Mouse (Mus musculus) A20 (cell line): Measurements from ENCODE around the gene Gna14.

Experiments
- DNase-seq: peaks from one replicate; pipeline ENCODE4 v3.0.0-alpha.2; 2011; ENCODE audit warnings: low read depth, low spot score

Gna14 gene

DNA sequence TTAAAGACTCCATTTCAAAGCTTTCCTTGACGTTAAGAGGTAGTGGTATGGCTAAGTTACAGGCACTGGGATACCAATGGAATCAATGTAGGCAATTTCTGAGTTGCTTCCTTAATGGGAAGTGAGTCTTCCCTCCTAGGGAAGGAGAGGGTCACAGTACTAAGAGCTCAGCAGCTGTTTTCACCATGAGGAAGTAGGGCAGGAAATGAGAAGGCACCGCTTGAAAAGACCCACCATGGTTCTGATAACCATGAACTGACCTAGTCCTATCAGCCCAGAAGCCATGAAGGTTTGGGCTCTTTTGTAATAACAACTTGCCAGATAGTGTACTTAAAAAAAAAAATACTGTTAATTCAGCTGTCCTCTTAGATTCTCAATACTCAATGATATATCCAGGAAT lies 20.6 kb downstream of the Gna14 start:
- DNase-seq = no peak

DNA sequence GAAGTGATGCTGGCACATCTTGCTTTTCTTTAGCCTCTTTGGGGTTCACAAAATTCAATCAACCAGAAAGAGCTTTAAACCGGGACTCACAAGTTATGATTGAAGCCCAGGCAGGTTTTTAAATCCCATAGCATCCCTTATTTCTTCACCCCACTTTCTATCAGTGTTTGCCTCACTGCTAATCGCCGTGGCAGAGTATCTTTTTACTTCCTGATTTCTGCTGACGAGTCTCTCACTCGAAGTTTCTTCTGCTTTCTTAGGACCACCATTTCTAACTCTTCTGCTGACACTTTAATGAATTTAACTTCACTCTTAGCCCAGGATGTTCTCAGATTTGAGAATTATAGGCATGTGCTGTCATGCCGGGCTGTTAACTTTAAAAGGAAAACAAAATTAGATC lies 21.6 kb downstream of the Gna14 start:
- peak; percentile 18 for DNase-seq

DNA sequence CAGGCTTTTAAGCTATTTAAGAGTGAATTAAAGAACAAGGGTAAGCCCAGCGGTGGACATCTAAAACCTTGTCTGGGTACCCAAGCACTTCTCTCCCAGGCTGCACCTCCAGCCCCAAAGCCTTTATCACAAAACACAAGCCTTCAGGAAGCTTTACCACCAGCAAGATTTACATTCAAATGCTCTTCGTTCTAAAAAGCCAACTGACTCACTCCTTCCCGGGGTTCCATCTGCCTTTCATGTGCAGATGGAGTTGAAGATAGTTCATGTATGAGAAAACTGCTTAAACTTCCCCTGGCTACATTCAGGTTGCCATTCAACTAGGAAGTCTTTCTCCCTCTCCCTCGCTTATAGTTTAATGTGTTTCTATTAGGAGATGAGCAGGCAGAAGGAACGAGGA lies 23.8 kb downstream of the Gna14 start:
- no peak for DNase-seq

DNA sequence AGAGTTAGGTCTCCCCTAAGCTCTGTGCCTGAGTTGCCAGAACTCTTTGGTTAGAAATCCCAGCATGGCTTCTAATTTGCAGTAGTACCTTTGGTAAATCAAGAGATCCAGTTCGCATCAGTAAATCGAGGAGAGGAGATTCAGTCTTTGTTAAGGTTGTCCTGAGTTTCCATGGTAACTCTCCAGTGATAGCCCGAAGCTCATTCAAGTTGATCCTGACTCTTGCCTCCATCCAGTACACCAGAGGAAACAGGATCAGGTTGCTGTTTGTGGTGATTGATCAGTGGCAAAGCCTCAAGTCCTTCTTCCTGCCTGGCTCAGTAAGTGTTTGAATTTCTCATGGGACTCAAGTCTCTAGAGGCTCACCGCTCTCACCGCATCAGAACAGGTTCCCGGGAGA lies 24.7 kb downstream of the Gna14 start:
- DNase-seq = no peak

DNA sequence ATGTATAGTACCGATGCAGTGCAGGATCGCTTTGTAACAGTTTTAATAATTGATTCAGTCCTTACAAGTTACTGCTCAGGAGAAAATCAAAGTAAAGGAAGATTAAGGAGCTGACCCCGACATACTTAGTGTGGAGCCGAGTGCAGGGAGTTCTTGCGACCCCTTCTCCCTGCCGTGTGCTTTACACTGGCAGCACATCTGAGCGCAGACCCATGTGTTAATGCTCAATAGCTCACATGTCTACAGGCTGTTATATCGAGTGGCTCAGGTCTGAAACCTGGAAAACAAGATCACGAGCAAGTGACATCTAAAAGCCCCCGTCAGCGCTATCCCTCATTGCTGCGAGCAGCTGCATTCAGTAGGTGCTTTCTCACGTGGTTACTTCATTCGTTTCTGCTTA lies 25.3 kb downstream of the Gna14 start:
- no peak for DNase-seq

DNA sequence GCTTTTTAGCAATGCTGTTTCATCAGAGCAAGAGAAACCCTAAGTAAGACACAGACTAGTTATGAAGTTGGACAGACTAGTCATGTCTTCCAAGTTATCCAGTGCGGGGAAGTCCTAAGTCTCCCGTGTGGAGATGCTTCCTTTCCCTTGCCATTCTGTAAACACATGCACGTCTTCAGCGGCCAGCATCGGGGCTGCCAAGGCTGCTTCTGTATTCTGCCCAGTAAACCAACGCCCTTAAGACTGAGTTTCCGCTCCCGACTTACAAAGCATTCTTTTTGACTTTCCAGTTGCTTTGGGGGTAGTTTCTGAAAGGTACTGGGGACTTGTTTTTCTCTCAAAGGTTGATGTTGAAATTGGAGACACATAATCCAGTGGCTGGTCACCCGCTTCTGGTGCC lies 26.9 kb downstream of the Gna14 start:
- DNase-seq = no peak

DNA sequence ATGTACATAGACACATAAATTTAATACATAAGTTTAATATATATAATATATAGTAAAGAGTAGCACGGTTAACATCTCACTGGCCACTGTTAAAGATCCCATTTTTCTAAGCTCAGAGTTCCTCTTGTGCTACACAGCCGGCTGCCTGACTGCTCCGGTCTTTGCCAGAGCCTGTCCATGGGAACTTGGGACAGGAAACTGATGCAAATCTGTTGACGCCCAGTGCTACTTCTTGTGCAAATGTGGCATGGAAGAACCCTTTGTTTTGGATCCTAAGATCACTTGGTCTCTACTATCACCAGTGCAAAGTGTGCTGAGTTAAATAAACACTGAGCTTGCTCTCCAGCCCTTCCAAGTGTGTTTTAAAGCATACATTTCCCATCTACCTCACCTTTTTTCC lies 29.2 kb downstream of the Gna14 start:
- DNase-seq = no peak

DNA sequence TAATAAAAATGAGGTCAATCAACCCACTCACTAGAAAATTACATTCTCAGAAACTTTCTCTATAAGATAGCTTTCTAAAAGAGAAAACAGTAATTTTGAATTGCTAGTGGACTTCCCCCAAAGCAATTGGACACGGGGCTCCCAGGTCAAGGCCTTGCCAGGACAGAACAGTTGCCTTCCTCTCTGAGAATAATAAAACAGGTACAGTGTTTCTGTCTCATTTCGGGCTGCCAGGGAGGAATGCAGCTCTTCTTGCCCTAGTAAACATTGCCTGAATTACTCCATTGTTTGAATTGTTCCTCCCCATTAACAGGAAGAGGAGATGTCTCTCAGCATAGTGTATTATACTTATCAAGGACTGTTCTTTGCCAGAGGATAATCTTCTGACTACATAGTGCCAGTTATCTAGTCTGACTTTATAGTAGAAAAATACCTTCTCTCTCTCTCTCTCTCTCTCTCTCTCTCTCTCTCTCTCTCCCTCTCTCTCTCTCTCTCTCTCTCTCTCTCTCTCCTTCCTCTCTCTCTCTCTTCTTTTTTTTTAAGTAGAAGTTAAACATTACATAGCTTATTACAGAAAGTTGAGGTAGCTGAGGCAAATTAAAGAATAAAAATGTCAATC lies 33.3 kb downstream of the Gna14 start:
- no peak for DNase-seq

DNA sequence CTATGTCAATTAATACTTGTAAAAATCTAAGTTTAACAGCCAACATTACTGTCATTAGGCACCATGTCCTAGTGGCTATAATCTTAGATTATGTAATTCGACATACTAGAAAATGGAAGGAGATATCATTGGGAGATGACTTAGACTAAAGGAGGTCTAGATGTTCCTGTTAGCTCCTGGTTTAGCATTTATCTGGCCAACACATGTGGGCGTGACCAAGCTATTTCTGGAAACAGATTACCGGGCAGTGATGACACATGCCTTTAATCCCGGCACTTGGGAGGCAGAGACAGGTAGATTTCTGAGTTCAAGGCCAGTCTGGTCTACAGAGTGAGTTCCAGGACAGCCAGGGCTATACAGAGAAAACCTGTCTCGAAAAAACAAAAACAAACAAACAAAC lies 37.1 kb downstream of the Gna14 start:
- DNase-seq = no peak

DNA sequence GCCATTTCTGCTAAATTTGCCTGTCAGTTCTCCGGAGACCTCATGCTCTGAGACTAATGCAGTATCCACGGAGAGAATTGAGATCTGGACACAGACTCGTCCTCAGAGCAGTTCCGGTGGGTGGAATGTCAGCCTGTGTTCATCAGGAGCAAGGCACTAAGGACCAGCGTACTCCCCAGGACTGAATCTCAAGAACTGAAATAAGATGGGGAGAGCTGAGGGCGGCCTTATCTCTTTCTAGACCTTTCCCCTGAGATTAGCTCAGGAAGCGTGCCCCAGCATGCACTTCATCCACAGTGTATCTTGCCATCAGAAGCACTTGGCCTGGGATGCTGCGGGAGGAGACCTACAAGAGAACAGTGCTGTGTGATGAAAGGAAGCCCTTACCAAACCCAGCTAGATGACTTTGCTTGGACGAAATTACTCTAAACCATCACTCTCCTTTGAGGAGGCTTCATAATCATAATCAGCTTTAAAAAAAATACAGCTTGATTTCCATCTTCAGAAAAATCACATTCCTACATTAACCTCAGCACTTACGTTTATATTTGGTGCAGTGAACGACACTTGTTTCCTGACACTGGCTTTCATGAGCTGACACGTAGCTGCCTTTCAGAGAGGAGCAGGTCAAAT lies 41.9 kb downstream of the Gna14 start:
- DNase-seq = no peak

DNA sequence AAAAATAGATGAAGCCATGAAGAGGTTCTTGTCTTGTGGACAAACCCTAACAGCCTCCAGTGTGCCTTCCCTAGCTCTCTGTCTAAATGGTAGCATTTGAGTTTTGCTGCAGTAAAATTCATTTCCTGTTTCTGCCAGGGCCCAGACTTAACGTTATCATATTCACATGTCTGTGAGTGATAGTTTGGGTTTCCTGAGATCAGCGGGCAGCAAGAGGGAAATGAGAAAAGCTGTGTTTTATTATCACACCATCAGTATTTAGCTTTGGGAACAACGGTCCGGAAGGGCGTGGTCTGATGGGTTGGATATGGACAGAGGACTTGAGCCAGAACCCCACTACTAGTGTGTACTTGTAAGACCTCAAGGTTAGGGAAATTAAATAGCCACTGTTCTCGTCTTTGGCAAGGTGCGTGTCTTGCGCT lies 42.6 kb downstream of the Gna14 start:
- no peak for DNase-seq

DNA sequence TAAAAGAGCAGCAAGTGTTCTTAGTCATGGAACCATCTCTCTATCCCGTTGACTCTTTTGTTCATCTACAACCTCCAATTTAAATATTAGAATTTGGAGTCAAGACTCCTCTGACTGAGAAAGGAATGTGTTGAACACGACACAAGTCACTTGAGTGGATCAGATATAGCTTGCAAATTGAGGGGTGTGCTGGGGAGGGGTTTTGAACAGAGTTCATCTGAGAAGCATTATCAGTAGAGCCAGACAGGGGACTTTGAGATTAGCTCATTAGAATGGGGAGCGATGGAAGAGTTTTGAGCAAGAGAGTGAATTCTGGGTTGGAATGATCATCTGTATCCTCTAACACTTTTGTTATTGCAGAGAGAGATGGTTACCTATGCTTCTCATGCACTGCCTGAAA lies 46.5 kb downstream of the Gna14 start:
- no peak for DNase-seq

DNA sequence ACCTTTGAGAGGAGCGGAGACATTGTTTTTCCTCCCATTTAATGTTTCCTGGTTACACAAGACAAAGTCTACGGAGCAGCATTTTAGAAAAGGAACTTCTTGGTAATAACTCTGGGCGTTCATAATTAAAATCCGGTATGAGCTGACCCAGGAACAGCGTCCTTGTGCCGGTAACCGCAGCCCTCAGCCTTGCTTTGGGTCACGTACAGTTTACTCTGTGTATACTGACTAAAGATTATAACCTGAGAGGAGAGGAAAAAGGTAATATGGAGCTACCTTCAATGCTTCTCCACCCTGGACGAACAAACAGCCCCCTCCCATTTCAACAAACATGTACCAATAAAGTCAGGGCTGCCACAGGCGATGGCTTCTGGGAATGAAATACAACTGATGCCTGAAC lies 48.7 kb downstream of the Gna14 start:
- no peak for DNase-seq

DNA sequence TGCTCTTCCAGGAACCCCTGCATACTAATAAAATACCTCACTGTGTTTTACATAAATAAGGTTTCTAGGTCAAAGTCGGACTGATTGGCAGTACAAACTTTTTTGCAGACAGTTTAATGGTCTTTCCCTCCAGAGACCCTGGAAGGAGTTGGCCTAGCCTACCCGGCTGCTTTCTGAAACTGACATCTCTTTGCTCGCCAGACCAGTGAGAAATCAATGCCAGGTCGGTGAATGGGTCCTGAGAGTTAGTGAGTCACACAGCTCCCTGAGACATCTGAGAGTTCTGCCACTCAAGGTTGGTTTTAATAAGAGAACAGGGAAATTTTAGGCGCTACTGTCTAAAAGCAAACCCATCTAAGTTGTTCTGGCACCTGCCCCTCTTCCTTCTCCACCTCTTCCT lies 49.1 kb downstream of the Gna14 start:
- no peak for DNase-seq

DNA sequence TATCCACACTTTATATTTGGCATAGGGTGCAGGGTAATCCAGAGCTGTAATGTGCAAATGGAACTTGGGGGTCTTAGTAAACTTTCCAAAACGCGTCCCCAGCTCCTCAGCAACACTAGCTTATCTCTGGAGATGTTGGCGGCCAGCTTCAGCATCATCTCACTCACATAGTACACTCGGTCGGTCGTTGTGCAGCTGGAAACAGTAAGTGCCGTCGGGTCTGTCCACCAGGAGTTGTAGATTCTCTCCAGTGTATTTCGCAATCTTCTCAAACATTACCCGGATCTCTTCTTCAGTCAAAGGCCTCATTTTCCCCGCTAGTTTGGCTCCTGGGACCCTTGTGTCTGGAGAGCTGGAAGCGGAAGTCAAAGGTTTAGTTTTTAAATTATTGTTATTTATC lies 55.2 kb downstream of the Gna14 start:
- no peak for DNase-seq

DNA sequence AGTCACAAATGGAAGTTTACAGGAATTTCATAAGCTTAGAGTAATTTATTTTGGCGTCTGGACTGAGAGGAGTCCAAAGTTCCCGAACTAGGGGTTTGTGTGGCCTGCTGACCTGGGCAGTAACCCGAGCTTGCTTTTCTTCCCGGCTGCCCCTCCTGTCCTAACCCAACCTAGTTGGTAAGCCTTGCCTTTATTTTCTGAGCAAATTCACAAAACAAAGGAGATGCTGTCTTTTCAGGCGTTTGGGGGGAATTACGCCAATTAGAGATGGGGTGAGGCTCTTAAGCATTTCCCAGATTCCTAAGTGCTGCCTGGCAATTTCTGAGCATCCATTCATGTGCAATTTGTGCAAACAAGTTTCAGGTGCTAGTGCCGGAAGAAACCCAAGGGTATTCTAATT lies 55.9 kb downstream of the Gna14 start:
- DNase-seq = no peak

DNA sequence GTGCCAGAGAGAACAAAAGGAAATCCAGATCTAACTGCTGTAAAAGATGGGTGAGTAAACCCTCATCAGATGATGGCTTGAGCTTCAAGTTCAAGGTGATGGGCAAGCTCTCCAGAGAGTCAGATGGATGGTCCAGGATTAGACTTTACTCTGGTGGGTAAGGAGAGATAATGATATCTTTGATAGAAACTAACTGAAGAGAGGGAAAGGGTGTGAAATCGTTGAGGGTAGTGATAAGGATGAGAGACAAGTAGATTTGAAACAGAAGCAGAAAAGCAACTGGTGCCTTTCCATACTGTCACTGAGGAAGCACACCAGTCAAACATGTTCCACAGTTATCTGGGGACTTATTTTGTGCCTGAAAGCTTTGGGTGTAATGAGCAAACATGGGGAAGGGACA lies 56.9 kb downstream of the Gna14 start:
- no peak for DNase-seq

DNA sequence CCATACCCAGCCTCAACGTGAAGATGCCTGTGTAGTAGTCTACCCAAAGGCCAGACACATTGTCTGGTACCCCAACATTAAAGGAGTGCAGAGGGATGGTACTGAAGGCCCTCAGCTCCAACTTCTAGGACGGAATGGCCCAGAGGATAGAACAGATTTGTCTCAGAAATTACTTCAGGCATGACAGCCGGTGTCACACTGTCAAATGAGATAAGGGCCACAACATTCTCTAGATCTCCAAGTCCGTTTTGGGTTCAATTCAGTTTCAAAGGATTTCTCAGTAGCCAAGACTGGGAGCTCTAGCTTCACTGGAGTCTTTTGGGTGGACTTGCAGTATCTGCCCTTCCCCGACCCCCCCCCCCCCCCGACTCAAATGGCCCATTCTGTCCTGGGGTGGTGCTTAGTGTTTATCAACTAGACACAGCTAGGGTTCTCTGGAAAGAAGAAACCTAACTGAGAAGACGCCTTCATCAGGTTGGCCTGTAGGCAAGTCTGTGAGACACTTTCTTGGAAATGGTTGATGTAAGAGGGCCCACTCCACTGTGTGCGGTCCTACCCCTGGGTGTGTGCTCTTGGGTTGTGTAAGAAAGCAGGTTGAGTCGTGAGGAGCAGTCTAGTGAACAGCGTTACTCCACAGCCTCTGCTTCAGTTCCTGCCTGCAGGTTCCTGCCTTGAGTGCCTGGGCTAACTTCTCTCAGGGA lies 59.4 kb downstream of the Gna14 start:
- no peak for DNase-seq

DNA sequence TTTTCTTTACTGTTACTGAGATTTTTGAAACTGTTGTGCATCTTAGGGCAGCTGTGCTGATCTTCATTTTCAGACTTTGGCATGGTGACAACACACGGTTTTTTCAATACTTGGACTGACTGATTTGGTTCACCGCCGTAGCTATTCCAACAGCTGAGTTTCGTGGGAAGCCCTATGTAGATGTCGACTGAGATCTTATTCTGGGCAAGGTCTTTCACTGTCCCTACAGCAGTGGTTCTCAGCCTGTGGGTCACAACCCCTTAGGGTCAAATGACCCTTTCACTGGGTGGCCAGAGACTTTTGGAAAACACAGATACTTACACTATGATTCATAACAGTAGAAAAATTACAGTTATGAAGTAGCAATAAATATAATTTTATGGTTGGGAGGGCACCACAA lies 60.5 kb downstream of the Gna14 start:
- DNase-seq = no peak

DNA sequence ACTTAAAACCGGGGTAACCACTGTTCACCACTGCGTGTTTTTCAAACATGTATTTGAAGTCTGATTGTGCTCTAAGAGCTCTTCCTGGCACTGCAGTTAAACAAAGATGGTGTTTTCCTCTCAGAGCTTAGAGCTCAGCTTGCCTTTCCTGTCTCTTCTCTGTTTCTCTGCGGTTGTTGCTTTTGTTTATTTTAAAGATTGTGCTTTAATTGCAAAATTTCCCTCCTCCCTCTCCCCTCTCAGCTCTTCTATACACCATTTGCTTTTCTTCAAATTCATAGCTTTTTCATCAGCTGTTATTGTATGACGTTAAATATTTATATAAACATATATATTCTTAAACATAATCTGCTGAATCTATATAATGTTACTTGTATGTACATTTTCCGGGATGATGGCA lies 66.5 kb downstream of the Gna14 start:
- DNase-seq = no peak

DNA sequence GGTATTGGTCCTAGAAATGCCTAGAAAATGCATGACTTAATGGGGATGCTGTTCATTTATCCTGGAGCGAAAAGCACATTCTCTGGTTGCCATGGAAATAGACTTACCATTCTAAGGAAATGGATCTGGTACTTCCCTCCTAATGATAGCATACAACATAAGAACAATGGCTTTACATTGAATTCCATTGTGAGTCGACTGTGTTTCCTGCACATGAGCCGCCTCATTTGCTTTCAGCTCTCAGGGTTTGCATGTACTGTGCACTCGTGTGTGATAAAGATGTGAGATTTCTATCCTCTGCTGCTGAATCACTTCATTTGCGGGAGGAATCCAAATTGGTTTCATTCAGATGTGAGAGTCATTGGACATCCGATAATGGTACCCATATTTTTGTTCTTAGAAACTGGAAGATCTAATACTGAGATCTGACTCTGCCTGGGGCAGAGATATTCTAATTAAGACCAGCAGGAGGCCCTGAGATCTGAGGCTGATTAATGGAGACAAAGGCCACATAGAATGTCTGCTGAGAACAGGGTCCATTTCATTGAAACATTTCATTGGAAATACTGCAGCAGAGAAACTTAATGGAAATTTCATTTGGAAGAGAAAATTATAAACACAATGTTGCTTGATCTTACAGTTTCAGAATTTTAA lies 71.3 kb downstream of the Gna14 start:
- DNase-seq = no peak

DNA sequence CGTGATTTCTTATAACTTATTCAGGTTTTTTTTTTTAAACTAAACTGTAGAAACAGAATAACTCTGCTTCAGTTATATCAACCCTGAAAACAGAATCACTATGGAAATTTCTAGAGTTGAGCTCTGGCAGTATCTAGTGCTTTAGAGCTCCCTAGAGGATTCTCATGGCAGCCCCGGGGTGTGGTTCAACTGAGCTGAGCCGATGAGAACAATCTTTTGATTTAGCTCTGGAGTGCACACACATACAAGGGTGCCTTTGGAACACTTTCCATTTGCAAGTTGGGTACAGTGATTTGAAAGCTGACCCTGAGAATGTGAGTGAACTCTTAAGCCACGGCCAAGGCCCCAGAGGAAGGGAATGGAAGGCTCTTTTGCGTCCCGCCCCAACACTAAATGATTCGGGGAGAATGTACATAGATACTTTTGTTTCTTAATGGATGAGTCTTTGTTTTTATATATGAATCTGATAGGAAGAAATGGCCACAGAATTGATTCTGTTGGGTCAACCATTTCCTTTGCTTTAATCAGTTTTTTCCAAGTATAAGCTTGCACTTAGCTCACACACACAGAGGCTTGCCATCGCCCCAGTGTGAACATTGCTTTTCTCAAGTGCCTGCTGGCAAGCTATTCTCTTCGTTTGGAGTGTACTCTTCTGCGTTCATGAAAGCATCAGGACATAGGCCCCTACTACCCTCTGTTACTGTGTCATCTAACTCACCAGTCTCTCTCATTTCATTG lies 75.0 kb downstream of the Gna14 start:
- no peak for DNase-seq
